Mouse (Mus musculus) liver, embryonic 12.5 days (tissue): ENCODE data around the gene Gm28230. TPM values are rescaled to one million over a fixed set of nuclear protein-coding genes. Genes with fewer than 3 reads are reported as not detected.

Experiments used
- ATAC-seq: fragments of 200-750 bp; cut with Nextera tagmentation; 2 replicates; pipeline ENCODE4 v1.8.0; 2017; ENCODE audit warnings: moderate number of reproducible peaks, mild to moderate bottlenecking, moderate library complexity
- H3K27ac ChIP-seq: fragments of 300-500 bp; sonication (generic); 2 replicates; pipeline ENCODE4 v1.5.1; 2016; ENCODE audit warnings: mild to moderate bottlenecking
- H3K27me3 ChIP-seq: fragments of 300-500 bp; sonication (generic); replicated peaks from 2 replicates; pipeline ENCODE4 v1.6.1; 2016; ENCODE audit warnings: mild to moderate bottlenecking, moderate library complexity
- H3K36me3 ChIP-seq: fragments of 300-500 bp; sonication (generic); 2 replicates; pipeline ENCODE4 v1.6.1; 2016; ENCODE audit warnings: mild to moderate bottlenecking, moderate library complexity
- H3K4me1 ChIP-seq: fragments of 300-500 bp; sonication (generic); 2 replicates; pipeline ENCODE4 v1.6.1; 2016
- H3K4me2 ChIP-seq: fragments of 300-500 bp; sonication (generic); 2 replicates; pipeline ENCODE4 v1.6.1; 2016; ENCODE audit warnings: mild to moderate bottlenecking, moderate library complexity
- H3K4me3 ChIP-seq: fragments of 300-500 bp; sonication (generic); 2 replicates; pipeline ENCODE4 v1.5.1; 2016; ENCODE audit warnings: mild to moderate bottlenecking, moderate library complexity
- H3K9ac ChIP-seq: fragments of 300-500 bp; sonication (generic); 2 replicates; pipeline ENCODE4 v1.6.1; 2016; ENCODE audit warnings: mild to moderate bottlenecking, moderate library complexity
- H3K9me3 ChIP-seq: fragments of 300-500 bp; sonication (generic); replicated peaks from 2 replicates; pipeline ENCODE4 v1.6.1; 2016; ENCODE audit warnings: mild to moderate bottlenecking, moderate library complexity
- WGBS: fragments of 180-500 bp; shearing (Covaris S2); methylation state at CpG from one replicate; pipeline ENCODE4 v1.1.7; 2016; ENCODE audit not compliant: insufficient replicate concordance; 5-methylcytosine and 5-hydroxymethylcytosine counted together
- polyA plus RNA-seq: library from polyadenylated mRNA; unstranded; fragments of >200 nt; fragmentation: Nextera tagmentation; extraction: Ambion mirVana; gene quantifications from 2 replicates; pipeline ENCODE4 v1.2.1, GENCODE M21; 2016

The Gm28230 gene
- polyA plus RNA-seq, 1 experiment from 2014 or later, result not detected

- WGBS, result 15% methylated on average over 8 of the region's 8 CpGs
- H3K4me3 ChIP-seq, result no peak overlapping the region
- no peak overlapping the region for H3K27ac ChIP-seq
- H3K9ac ChIP-seq, result no peak overlapping the region
- H3K9me3 ChIP-seq, result no peaks in the 10 kb centered on the region
- no peak overlapping the region for H3K4me2 ChIP-seq
- ATAC-seq, result no peak
- peaks cover 99% of the 10 kb centered on the region for H3K27me3 ChIP-seq
- no peaks in the 10 kb centered on the region for H3K36me3 ChIP-seq
- H3K4me1 ChIP-seq, result peaks cover 5% of the 10 kb centered on the region; the same call in 1 of the 2 replicates
Measured at GRCm38 (mm10) chr2:74722949-74723348, 3.6 kb upstream of the Gm28230 start.

GRCm38 (mm10) chr2:74724244-74725015 is 2.1 kb upstream of the Gm28230 start:
- 34% methylated on average over 7 of the region's 7 CpGs for WGBS
- no peak overlapping the region for H3K27ac ChIP-seq
- H3K4me3 ChIP-seq, result no peak overlapping the region
- ATAC-seq, result no peak
- no peaks in the 10 kb centered on the region for H3K9me3 ChIP-seq
- H3K4me2 ChIP-seq, result no peak overlapping the region
- H3K36me3 ChIP-seq, result no peaks in the 10 kb centered on the region
- H3K9ac ChIP-seq, result no peak overlapping the region
- H3K4me1 ChIP-seq, result peaks cover 5% of the 10 kb centered on the region; the same call in 1 of the 2 replicates
- peaks cover 100% of the 10 kb centered on the region for H3K27me3 ChIP-seq

GRCm38 (mm10) chr2:74725171-74725570 is 1.4 kb upstream of the Gm28230 start:
- 22% methylated on average over 17 of the region's 17 CpGs for WGBS

GRCm38 (mm10) chr2:74726973-74727639 is 578 bp downstream of the Gm28230 start:
- Histone ChIP-seq H3K4me2 (peak overlapping the region; percentile 54), H3K9me3 (no peaks in the 10 kb centered on the region), H3K9ac (no peak overlapping the region), H3K36me3 (no peaks in the 10 kb centered on the region), H3K27me3 (peaks cover 98% of the 10 kb centered on the region), H3K27ac (no peak overlapping the region), H3K4me3 (peak overlapping the region; percentile 33), H3K4me1 (peaks cover 5% of the 10 kb centered on the region; the same call in 1 of the 2 replicates)
- ATAC-seq, result no peak
- WGBS, result 2% methylated on average over 43 of the region's 43 CpGs

More at GRCm38 (mm10) chr2:74725171-74725570, 1.4 kb upstream of the Gm28230 start:
- no peak overlapping the region for H3K4me3 ChIP-seq
- H3K9ac ChIP-seq, result no peak overlapping the region
- H3K27me3 ChIP-seq, result peaks cover 98% of the 10 kb centered on the region
- H3K4me1 ChIP-seq, result peaks cover 5% of the 10 kb centered on the region; the same call in 1 of the 2 replicates
- no peak for ATAC-seq
- H3K36me3 ChIP-seq, result no peaks in the 10 kb centered on the region
- no peak overlapping the region for H3K27ac ChIP-seq
- H3K9me3 ChIP-seq, result no peaks in the 10 kb centered on the region
- H3K4me2 ChIP-seq, result no peak overlapping the region

GRCm38 (mm10) chr2:74727640-74728302 is 1.2 kb downstream of the Gm28230 start:
- H3K4me2 ChIP-seq, result peak overlapping the region; percentile 54
- H3K9ac ChIP-seq, result no peak overlapping the region

GRCm38 (mm10) chr2:74728303-74728680 is 1.8 kb downstream of the Gm28230 start:
- Histone ChIP-seq H3K4me2 (no peak overlapping the region), H3K27ac (no peak overlapping the region), H3K36me3 (no peaks in the 10 kb centered on the region), H3K27me3 (peaks cover 98% of the 10 kb centered on the region), H3K9ac (no peak overlapping the region), H3K4me1 (peaks cover 5% of the 10 kb centered on the region; the same call in 1 of the 2 replicates), H3K9me3 (no peaks in the 10 kb centered on the region), H3K4me3 (no peak overlapping the region)
- ATAC-seq, result no peak
- WGBS, result 31% methylated on average over 13 of the region's 13 CpGs

More at GRCm38 (mm10) chr2:74727640-74728302, 1.2 kb downstream of the Gm28230 start:
- no peak for ATAC-seq
- H3K9me3 ChIP-seq, result no peaks in the 10 kb centered on the region
- H3K4me1 ChIP-seq, result peaks cover 5% of the 10 kb centered on the region; the same call in 1 of the 2 replicates
- H3K4me3 ChIP-seq, result peak overlapping the region; percentile 33
- H3K27ac ChIP-seq, result no peak overlapping the region
- H3K27me3 ChIP-seq, result peaks cover 98% of the 10 kb centered on the region
- 7% methylated on average over 25 of the region's 25 CpGs for WGBS
- no peaks in the 10 kb centered on the region for H3K36me3 ChIP-seq

- Histone ChIP-seq H3K4me2 (no peak overlapping the region), H3K27me3 (peaks cover 98% of the 10 kb centered on the region), H3K27ac (no peak overlapping the region), H3K4me3 (no peak overlapping the region), H3K9ac (no peak overlapping the region), H3K4me1 (peaks cover 5% of the 10 kb centered on the region; the same call in 1 of the 2 replicates), H3K36me3 (no peaks in the 10 kb centered on the region), H3K9me3 (no peaks in the 10 kb centered on the region)
- ATAC-seq, result no peak
- 21% methylated on average over 8 of the region's 8 CpGs for WGBS
Measured at GRCm38 (mm10) chr2:74730331-74730730, 3.8 kb downstream of the Gm28230 start.

- no peak for ATAC-seq
- Histone ChIP-seq H3K4me1 (peaks cover 5% of the 10 kb centered on the region; the same call in 1 of the 2 replicates), H3K27me3 (peaks cover 98% of the 10 kb centered on the region), H3K9me3 (no peaks in the 10 kb centered on the region), H3K4me3 (no peak overlapping the region), H3K9ac (no peak overlapping the region), H3K27ac (no peak overlapping the region), H3K36me3 (no peaks in the 10 kb centered on the region), H3K4me2 (no peak overlapping the region)
Measured at GRCm38 (mm10) chr2:74731055-74731454, 4.5 kb downstream of the Gm28230 start.

GRCm38 (mm10) chr2:74731799-74732512 is 5.4 kb downstream of the Gm28230 start:
- WGBS, result 22% methylated on average over 9 of the region's 9 CpGs
- Histone ChIP-seq H3K36me3 (no peaks in the 10 kb centered on the region), H3K4me1 (peaks cover 5% of the 10 kb centered on the region; the same call in 1 of the 2 replicates), H3K4me3 (no peak overlapping the region), H3K27me3 (peaks cover 98% of the 10 kb centered on the region), H3K4me2 (no peak overlapping the region), H3K27ac (no peak overlapping the region), H3K9ac (no peak overlapping the region), H3K9me3 (no peaks in the 10 kb centered on the region)
- no peak for ATAC-seq

GRCm38 (mm10) chr2:74732513-74733316 is 6.2 kb downstream of the Gm28230 start:
- Histone ChIP-seq H3K4me2 (peak overlapping the region; percentile 13), H3K4me3 (no peak overlapping the region), H3K9ac (no peak overlapping the region), H3K27ac (no peak overlapping the region), H3K4me1 (no peaks in the 10 kb centered on the region), H3K27me3 (peaks cover 98% of the 10 kb centered on the region), H3K36me3 (no peaks in the 10 kb centered on the region), H3K9me3 (no peaks in the 10 kb centered on the region)
- no peak for ATAC-seq
- WGBS, result 2% methylated on average over 52 of the region's 52 CpGs

- H3K4me1 ChIP-seq, result no peaks in the 10 kb centered on the region
- WGBS, result under 1% methylated on average over 16 of the region's 16 CpGs
- H3K27ac ChIP-seq, result no peak overlapping the region
- no peak overlapping the region for H3K4me3 ChIP-seq
- H3K9me3 ChIP-seq, result no peaks in the 10 kb centered on the region
- H3K27me3 ChIP-seq, result peaks cover 98% of the 10 kb centered on the region
- H3K36me3 ChIP-seq, result no peaks in the 10 kb centered on the region
- no peak overlapping the region for H3K4me2 ChIP-seq
- ATAC-seq, result no peak
- H3K9ac ChIP-seq, result no peak overlapping the region
Measured at GRCm38 (mm10) chr2:74733317-74733661, 6.8 kb downstream of the Gm28230 start.
